Mouse (Mus musculus) c-Kit-positive CD71-positive TER-119-positive erythroid progenitor cells, embryonic 14.5 days (primary cell): ENCODE results near the gene Pdk2.

ENCODE experiments used
- DNase-seq: peaks from one replicate; pipeline ENCODE4 v3.0.0-alpha.2; 2013; ENCODE audit warnings: low spot score

Pdk2 gene

GRCm38 (mm10) chr11:95041139-95041609 lies at the start of gene Pdk2:
Gene Pdk2, minus strand, starts transcription at chr11:95041354.
- peak; percentile 93 for DNase-seq

GRCm38 (mm10) chr11:95088857-95089779 lies 48.0 kb upstream of the Pdk2 start:
- no peak for DNase-seq

- DNase-seq: no peak
Observed at GRCm38 (mm10) chr11:95088286-95088685, 47.1 kb upstream of the Pdk2 start.

GRCm38 (mm10) chr11:95087301-95088228 lies 46.4 kb upstream of the Pdk2 start:
- DNase-seq: no peak

GRCm38 (mm10) chr11:95086229-95086628 lies 45.1 kb upstream of the Pdk2 start:
- DNase-seq: no peak

- no peak for DNase-seq
Observed at GRCm38 (mm10) chr11:95085710-95086109, 44.6 kb upstream of the Pdk2 start.

GRCm38 (mm10) chr11:95084811-95085382 lies 43.7 kb upstream of the Pdk2 start:
- no peak for DNase-seq

- DNase-seq: no peak
Observed at GRCm38 (mm10) chr11:95084175-95084574, 43.0 kb upstream of the Pdk2 start.

- DNase-seq: no peak
Observed at GRCm38 (mm10) chr11:95082896-95083295, 41.7 kb upstream of the Pdk2 start.

- DNase-seq: no peak
Observed at GRCm38 (mm10) chr11:95080783-95081182, 39.6 kb upstream of the Pdk2 start.

GRCm38 (mm10) chr11:95079256-95079875 lies 38.2 kb upstream of the Pdk2 start:
- no peak for DNase-seq

GRCm38 (mm10) chr11:95077956-95078355 lies 36.8 kb upstream of the Pdk2 start:
- DNase-seq: no peak

GRCm38 (mm10) chr11:95076536-95077111 lies 35.5 kb upstream of the Pdk2 start, which contains the start of gene Itga3:
Gene Itga3, minus strand, starts transcription at chr11:95076801.
- DNase-seq: no peak

GRCm38 (mm10) chr11:95076041-95076535 lies 34.9 kb upstream of the Pdk2 start:
- DNase-seq: no peak

GRCm38 (mm10) chr11:95075197-95076040 lies 34.3 kb upstream of the Pdk2 start:
- no peak for DNase-seq

- DNase-seq: no peak
Observed at GRCm38 (mm10) chr11:95074694-95075093, 33.5 kb upstream of the Pdk2 start.

GRCm38 (mm10) chr11:95073835-95074234 lies 32.7 kb upstream of the Pdk2 start:
- no peak for DNase-seq

- no peak for DNase-seq
Observed at GRCm38 (mm10) chr11:95072804-95073203, 31.6 kb upstream of the Pdk2 start.

GRCm38 (mm10) chr11:95072136-95072535 lies 31.0 kb upstream of the Pdk2 start:
- DNase-seq: no peak

- no peak for DNase-seq
Observed at GRCm38 (mm10) chr11:95071266-95071665, 30.1 kb upstream of the Pdk2 start.
